Mouse (Mus musculus) B cell, adult 2 months (primary cell): Measurements from ENCODE around the gene Rwdd4a.

Experiments
- DNase-seq, 2 experiments: peaks; one replicate each; pipeline ENCODE4 v3.0.0; 2022

Gene Rwdd4a

DNA sequence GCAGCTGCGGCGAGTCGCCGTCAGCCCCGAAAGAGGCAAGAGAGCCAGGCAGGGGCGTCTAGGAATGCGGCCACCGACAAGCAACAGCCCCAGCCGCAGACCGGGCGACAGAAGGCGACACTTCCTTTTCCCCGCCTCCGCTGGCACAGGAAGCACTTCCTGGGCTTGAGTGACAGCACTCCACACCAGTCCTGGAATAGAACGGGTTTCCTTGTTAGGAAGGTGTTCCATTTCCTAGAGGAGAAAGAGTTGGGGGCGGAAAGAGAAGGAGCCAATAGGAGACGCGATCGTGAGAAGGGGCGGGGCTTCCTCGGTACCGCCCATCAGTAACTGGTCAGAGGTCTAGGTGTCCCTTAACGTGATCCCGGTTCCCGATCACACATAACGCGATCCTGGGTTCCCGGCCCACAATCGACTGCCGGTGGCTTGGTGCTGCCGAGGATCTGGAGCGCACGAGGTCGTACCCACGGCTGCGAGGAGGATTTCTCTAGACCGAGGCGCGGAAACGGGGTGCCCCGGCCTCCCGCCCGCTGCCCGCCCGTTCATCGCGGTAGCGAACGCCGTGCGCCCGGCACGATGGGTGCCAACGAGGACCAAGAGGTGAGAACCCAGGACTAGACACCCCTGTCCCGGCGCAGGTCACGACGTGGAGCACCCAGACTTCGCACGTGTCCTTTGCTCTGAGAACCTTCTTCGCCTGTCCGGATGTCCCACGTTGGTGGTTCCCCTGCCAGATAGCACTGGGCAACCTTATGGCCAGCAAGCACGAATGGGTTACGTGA is at the start of gene Rwdd4a, which contains the start of gene Trappc11:
Gene Rwdd4a (plus strand): TSS at position 321 of the 782 bp plus-strand sequence.
Gene Trappc11 (minus strand): TSS at position 127 of the 782 bp plus-strand sequence.
- DNase-seq: peak; percentile 90 to 91

DNA sequence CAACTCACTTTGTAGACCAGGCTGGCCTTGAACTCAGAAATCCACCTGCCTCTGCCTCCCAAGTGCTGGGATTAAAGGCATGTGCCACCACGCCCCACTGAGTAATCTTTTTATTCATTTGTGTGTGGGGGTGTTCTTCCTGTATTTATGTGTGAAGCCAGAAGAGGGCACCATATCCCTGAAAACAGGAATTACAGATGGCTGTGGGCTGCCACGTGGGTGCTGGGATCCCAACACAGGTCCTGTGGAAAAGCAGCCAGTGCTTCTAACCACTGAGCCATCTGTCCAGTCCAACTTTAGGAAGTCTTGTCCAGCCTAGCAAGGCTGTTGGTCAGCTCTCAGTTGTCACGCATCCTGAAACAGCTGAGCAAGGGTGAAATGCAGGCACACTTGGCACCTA is 46.2 kb upstream of the Rwdd4a start:
- no peak for DNase-seq

DNA sequence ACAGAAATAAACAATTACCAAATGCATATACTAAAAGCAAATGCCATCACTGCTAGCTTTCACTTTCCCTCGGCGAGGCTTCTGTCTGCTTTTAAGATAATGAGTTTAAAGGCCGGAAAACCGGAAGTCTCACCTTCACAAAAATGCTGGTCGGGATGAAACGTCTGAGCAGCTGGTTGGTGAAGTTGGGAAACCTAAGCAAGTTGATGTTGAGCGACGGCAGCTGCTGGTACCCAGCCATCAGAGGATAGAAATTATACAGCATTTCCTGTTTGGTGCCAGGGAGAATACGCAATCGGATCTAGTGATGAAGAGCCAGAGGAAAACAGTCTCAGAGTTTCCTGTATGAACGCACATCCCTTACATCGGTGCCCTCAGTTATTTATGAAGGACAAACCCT is 40.4 kb upstream of the Rwdd4a start:
- no peak for DNase-seq

DNA sequence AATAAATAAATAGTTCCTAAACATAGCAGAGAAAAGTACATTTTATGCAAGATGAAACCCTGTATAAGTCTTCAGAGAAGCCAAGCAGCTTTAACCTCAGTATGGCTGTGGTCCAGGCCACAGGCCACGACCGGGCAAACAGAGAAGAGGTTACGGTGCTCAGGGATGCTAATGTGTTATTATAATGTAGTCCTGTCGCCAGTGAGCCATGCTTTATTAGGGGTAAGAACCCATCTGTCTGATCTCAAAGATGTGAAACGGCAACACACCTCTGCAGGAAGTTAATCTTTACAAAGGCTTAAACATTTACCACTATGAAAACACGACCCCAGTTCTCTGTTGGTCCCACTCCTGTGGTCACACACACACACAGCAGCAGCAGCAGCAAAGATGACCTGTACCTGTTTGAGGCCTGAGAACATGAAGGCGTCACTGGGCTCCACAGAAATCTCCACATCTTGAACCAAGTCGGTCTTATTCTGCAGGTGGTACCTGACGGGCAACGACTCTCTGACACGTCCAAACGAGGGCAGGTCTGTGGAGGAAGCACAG is 38.8 kb upstream of the Rwdd4a start:
- DNase-seq: no peak

DNA sequence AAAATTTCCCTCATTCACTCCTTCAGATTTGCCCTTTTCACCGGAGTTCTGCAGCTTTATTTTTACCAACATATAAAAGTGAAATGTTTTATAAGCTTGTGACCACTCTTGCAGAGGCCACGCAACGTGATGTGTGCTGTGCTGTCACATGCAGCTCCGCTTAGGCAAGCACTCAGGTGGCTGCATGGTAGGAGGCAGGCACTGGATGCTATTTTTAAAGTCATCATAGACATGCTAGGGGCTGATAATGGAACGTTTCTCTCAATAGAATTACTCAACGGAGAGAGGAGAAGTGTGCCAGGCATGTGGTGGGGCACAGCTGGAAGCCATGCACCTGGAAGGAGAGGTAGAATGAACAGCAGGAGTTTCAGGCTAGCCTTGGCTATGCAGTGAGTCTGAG is 38.0 kb upstream of the Rwdd4a start:
- no peak for DNase-seq

DNA sequence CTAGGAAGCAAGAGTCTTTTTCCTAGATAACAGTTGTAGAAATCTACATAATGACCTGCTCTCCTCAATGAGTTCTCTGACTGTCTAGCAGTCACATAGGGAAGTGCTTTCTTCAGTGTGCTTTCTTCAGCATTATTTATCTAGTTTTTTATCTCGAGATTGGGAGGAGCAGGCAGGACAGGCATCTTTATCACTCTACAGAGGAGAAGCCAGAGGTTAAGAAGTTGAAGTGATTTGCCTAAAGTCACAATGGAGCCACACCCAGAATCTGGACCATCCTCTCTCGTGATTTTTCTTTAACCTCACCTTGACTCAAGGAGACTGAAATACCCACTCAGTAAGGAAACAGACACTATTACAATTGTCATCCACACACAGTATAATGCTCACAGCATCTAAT is 31.5 kb upstream of the Rwdd4a start:
- no peak for DNase-seq

DNA sequence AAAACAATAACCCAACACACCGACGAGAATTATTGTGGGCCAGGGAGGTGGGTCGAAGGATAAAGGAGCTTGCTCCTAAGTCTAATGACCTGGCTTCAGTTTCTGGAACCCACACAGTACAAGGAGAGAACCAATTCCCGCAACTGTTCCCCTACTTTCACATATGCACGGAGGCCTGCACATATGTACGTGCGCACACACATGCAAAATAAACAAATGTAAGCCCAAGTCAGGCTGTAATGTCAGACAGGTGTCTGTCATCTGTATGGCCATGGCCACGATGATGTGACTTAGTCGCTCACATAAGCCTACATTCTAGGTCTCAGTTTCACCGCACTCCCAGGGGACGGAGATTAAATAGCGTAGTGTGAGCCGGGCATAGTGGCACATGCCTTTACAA is 30.9 kb upstream of the Rwdd4a start:
- no peak for DNase-seq

DNA sequence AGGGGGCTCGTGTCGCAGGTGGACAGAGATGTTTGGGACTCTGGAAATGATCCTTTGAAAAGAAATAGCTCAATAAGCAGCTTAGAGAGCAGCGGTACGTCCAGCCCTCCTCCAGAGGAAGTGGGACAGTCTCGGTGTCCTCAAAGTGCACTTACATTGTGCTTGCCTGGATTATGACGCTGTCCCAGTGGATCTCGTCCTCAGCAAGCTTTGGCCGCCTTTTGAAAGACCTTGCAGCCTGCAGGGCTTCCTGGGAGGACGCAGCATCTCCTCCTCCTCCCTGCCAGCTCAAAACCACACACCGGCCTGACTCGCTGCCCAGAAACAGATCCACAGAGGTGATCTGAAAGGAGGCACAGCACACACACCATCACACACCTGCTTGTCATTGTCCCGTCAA is 28.0 kb upstream of the Rwdd4a start:
- no peak for DNase-seq

DNA sequence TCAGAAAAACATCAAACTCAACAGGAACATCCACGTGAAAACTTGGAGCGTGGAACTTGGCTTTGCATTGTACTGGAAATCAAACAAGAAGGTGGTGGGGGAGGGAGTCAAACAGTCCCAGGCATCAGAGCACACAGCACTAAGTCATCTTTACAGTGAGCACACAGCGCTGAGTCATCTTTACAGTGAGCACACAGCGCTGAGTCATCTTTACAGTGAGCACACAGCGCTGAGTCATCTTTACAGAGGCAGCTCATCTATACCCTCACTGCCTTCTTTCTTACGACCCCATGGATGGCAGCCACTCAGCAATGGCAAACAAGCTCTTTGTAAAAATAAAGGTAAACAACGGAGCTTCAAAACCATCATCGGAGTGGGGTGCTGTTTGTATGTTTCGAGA is 22.5 kb upstream of the Rwdd4a start:
- DNase-seq: no peak

DNA sequence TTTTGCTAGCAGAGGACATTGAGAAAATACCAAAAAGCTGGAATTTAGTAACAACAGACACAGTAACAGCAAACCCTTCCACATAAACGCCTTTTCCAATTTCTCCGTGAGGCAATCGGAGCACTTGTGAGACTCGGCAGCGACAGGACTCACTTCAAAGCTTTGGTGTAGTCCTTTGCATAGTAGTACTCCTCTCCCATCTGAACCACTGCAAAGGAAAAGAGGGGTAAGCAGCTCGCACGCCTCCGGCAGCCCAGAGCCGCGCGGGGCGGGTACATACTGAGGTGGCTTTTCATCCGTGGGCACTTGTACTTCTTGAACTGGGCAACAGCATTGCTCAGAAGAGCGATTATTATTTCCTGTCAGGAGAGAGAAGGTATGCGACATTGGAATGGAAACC is 19.9 kb upstream of the Rwdd4a start:
- no peak for DNase-seq

DNA sequence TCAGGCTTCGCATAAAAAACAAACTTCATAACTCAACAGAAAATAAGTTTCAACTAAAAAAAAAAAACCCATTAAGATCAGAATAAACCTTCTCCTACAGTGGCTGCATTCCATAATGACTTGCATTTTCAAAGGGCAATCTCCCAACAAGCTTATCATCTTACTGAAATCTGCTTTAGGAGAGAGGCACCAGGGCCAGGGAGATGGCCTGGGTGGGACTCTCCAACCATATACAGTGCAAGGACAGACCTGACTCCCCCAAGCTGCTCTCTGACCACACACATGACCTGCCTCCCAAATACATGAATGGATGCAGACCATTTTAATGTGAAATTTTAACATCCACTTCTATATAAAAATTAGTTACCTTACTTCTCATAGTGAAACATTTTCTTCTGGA is 5.4 kb upstream of the Rwdd4a start:
- no peak for DNase-seq

DNA sequence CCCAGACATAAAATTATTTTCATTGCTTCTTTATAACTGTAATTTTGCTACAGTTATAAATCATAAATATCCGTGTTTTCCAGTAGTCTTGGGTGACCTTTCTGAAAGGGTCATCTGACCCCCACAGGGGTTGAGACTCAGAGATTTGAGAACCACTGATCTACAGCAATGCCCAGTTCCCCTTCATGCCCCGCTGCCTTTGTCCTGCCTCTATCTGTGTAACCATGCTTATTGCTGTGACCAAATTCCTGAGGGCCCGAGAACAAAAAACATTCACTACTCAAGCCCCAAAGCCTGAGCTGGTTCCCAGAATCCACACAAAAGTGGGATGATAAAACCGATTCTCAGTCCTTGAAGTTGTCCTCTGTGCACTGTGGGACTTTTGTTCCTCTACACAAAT is 4.9 kb downstream of the Rwdd4a start:
- no peak for DNase-seq

DNA sequence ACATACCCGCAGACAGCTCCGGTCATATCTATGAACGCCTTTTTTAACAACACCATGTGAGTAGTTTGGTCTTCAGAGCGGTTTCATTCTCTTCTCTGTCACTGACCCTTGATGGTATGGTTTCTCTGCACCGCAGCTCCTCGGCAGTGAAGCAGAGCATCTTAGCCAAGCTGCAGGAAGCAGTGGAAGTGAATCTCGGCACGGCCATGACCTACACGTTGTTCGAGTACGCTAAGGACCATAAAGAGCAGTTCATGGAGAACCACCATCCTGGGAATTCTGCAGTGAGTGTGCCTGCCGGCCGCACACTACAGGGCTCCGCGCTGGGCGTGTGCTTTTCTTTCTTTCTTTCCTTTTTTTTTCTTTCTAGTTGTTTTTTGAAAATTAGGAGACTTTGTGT is 9.3 kb downstream of the Rwdd4a start:
- DNase-seq: no peak

DNA sequence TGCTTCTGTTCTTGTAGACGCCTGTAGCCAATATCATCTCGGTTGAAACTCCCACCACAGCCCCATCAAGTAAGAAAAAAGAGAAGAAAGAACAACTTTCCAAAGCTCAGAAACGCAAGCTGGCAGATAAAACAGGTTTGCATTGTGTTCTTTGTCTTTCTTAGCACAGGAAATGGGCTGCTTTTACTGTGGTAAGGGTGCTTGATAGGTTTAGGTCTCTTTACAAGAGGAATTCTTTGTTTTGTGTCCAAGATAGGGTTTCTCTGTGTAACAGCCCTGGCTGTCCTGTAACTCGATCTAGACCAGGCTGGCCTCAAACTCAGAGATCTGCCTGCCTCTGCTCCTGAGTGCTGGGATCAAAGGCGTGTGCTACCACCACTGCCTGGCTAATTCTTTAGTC is 10.6 kb downstream of the Rwdd4a start:
- no peak for DNase-seq

DNA sequence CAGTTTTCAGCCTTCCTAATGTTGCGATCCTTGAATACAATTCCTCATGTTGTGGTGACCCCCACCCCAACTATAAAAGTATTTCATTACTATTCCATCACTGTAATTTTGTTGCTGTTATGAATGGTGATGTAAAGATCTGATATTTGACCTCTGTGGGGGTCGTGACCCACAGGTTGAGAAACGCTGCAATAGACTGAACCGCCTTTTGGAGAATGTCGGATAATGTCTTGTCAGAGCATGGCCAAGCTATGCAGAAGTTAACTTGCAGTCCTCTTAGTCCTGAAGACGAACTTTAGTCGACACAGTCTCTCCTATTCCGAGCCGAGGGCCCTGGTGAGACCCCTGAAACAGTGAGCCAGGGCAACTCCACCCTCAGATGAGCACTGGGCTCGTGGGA is 13.6 kb downstream of the Rwdd4a start:
- no peak for DNase-seq

DNA sequence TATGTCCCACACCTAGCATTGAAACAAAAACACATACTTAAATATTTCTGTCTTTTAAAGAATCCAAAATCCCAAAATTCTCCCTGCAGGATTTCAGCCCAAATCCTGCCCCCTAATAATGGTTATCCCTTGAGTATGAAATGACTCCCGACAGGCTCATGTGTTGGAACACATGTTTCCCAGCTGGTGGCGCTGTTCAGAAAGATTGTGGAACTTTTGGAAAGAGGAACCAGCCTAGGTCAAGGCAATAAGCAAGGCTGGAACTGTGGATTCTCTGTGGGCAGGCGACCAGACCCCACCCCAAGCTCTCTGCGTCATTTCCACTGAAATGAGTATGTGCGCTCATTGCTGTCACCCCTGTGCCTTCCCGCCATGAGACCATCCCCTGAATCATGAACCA is 20.1 kb downstream of the Rwdd4a start:
- DNase-seq: peak; percentile 8 to 27

DNA sequence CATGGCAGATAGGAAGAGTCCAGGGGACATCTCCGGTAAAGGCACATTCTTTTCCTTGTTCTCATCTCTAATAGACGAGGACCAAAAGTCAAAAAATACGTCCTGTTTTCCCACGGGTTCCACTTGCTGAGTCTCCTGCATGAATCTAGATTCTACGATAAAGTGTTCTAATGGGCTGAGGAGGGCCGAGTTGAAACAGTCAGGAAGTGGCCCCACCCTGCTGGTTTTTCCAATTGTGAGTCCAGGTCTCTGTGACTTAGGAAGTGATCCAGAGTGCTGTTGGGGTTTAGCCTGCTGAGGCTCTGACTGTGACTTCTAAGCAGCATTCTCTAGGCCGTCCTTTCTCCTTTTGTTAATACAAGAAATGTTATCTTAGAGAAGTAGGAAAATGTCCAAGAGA is 23.0 kb downstream of the Rwdd4a start:
- DNase-seq: no peak

DNA sequence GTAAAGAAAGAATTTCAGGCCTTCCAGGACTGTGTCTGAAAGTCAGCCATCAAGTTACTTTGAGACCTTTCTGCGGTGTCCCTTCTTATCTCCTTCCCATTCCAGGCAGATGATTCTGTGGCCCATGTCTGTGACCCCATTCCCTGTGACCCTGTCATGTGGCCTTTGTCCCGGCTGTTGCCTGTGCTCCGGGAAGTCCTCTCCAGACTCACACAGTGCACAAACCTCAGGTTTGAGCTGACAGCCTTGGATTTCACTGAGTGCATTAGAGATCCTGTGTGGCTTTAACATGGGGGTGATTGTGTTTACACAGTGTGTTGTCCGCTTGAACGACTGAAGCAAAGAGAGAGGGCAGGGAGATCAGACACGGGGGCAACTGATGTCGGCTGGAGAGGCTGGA is 24.8 kb downstream of the Rwdd4a start:
- no peak for DNase-seq

DNA sequence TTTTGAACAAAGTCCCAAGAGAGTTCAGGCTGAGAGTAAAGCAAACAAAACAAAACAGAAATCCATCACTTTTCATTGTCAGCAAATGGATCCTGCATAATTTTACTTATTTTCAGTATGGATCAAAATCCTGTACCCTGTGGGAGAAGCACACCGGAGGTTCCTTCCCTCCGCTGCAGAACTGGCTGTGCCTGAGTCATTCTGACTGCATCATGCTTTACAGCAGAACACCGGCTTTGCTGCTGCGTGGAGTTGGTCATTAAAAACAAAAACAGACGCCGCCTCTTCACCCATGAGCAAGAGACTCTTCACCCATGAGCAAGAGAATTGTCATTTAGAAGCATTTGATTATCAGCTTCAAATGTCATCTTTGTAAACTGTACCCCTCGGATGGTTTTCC is 27.3 kb downstream of the Rwdd4a start:
- no peak for DNase-seq

DNA sequence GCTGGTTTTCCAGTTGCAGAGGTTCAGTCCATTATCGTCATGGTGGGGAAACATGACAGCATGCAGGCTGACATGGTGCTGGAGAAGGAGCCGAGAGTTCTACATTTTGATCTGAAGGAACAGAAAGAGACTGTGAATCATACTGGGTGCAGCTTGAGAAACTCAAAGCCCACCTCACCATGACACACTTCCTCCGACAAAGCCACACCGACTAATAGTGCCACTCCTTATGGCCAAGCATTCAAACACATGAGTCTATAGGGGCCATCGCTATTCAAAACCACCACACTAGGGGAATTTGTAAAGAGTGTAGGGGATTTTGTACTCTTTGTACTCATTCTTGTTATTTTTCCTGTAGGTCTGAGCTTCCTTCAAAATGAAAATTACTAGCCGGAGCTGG is 33.1 kb downstream of the Rwdd4a start:
- no peak for DNase-seq

DNA sequence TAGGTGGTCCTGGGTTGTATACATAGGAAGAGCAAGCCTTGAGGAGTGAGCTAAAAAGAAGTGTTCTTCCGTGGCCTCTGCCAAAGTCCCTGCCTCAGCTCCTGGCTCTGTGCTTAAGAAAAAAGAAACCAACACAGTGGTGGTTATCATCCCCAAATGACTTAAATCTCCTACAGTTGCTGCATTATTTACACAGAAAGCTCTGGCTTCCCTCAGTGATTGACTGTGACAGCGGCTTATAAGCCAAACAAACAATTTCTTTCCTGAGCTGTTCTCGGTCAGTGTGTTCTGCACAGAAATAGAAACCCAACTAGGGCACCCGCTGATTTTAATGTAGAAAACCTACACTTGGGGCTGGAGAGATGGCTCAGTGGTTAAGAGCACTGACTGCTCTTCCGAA is 34.6 kb downstream of the Rwdd4a start:
- DNase-seq: no peak

DNA sequence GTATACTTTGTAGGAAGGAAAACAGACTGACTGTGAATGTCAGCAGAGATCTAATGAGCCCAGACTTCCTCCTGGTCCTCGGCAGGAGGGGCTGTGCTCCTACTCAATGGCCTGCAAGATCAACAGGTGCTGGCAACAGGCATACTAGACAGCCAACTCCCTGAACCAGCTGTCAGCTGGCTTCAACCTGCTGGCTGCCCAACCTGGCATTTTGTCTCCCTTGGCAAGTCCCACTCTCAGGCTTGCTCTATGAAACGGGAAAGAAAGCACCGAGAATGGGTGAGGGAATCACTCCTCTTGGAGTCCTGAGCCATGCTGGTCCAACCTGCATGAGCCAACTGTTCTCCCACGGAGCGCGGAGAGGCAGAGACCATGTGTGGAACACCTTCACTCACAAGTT is 36.7 kb downstream of the Rwdd4a start:
- DNase-seq: no peak

DNA sequence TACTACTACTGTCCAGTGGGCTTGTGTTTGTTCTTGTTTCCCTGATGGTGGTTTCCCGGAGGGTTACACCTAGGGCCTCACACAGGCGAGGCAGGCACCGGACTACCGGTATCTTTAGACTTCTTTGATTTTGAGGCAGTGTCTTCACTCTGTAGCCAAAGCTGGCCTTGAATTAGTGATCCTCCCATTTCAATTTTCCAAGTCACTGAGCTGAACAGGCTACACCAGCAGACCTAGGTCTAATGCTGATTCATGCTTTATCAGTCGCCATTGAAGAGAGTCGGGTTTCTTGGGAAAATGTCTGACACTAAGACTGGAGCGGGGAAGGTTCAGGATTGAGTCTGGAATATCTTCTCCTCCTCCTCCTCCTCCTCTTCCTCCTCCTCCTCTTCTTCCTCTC is 40.0 kb downstream of the Rwdd4a start:
- DNase-seq: no peak

DNA sequence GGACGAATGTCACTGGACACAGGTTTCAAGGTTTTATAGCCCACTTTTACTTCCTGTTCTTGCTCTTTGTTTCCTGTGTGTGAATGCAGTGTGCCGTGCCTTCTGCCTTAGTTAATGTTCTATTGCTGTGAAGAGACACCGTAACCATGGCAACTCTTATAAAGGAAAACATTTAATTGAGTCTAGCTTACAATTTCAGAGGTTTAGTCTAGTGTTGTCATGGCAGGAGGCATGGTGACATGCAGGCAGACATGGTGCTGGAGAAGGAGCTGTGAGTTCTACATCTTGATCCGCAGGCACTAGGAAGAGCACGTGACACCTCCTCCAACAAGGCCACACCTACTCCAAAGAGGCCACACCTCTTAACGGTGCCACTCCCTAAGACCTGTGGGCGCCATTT is 48.0 kb downstream of the Rwdd4a start:
- no peak for DNase-seq

DNA sequence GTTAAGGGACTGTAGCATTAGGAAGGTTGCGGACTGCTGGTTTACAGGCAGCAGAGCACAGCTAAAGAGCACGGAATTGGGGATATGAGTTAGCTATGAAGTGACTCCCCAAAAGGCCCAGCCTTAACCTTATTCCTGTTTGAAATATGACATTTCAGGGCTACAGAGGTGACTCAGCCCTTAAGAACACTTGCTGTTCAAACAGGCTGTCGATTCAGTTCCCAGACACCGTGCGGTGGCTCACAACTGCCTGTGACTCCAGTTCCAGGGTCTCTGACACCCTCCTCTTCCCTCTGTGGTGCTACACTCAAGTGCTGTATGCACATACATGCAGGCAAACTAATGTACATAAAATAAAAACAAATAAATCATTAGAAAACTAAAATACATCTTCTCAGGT is 55.2 kb downstream of the Rwdd4a start:
- DNase-seq: no peak
